Mouse (Mus musculus) E14TG2a.4 (cell line): ENCODE results near the gene Nectin1.

Experiments used
- H3K27me3 ChIP-seq: 2 replicates; pipeline ENCODE4 v1.6.1; 2014; ENCODE audit warnings: low read length, control low read depth; ENCODE audit not compliant: insufficient read depth
- H3K36me3 ChIP-seq: 2 replicates; pipeline ENCODE4 v1.6.1; 2014; ENCODE audit warnings: low read length, control low read depth; ENCODE audit not compliant: insufficient read depth
- H3K4me1 ChIP-seq: replicated peaks from 2 replicates; pipeline ENCODE4 v1.6.1; 2014; ENCODE audit warnings: low read depth, low read length, control low read depth
- H3K4me3 ChIP-seq: replicated peaks from 2 replicates; pipeline ENCODE4 v1.5.1; 2014; ENCODE audit warnings: mild to moderate bottlenecking, low read length
- H3K9me3 ChIP-seq: 2 replicates; pipeline ENCODE4 v1.6.1; 2014; ENCODE audit warnings: low read length, control low read depth
- CTCF ChIP-seq: conservative IDR thresholded peaks from 2 replicates; pipeline ENCODE4 v1.5.1; 2014; ENCODE audit warnings: low read length
- NANOG ChIP-seq: IDR thresholded peaks from 2 replicates; pipeline ENCODE4 v1.6.1; 2014; ENCODE audit warnings: borderline replicate concordance, low read length, mixed read lengths
- POU5F1 ChIP-seq: IDR thresholded peaks from 2 replicates; pipeline ENCODE4 v1.6.1; 2014; ENCODE audit warnings: low read length, borderline replicate concordance

Nectin1 gene

DNA sequence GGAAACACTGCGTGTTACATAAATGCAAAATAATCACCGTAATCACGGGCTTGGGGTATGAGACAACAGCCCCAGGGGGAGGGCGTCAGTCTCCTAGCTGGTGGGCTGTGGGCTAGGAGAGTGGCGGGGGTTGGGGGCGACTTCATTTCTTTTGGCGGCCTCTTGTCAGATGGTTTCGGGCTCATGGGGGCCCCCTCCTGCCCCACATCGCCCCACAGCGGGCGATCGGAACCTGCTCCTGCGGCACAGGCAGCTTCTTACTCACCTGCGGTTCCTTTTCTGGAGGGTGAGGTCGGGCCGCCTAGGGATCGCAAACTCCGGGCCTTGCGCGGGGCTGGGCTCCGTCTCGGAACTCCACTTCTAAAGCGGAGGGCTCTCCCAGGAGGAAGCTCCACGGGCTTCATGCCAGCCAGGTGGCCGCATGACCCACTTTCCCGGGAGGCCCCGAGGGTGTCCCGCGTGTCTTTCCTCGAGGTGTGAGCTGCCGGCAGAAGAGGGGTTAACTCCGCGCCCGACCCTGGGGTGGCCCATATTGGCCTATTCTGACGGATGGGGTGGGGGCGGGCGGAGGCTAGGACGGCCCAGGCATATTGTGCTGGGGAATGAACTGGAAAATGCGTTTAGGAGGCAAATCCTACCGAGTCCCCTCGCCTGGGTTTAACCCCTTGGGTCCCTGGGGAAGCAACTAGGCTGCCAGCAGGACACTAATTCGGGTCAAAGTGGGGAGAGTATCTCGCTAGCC lies 1.4 kb downstream of the Nectin1 start:
- Histone ChIP-seq H3K9me3 (no peaks in the 10 kb centered on the region), H3K36me3 (peaks cover 4% of the 10 kb centered on the region; the same call in 1 of the 2 replicates), H3K4me1 (peaks cover 88% of the 10 kb centered on the region), H3K27me3 (peaks cover 39% of the 10 kb centered on the region), H3K4me3 (peak overlapping the region; percentile 94)
- TF ChIP-seq POU5F1: no peak
- no peak for TF ChIP-seq NANOG
- TF ChIP-seq CTCF: no peak

- TF ChIP-seq POU5F1: no peak
- no peak for TF ChIP-seq NANOG
- TF ChIP-seq CTCF: no peak
- peak overlapping the region; percentile 94 for H3K4me3 ChIP-seq
- H3K9me3 ChIP-seq: no peaks in the 10 kb centered on the region
- peaks cover 9% of the 10 kb centered on the region; the same call in 1 of the 2 replicates for H3K36me3 ChIP-seq
- H3K27me3 ChIP-seq: peaks cover 39% of the 10 kb centered on the region
- peaks cover 88% of the 10 kb centered on the region for H3K4me1 ChIP-seq
Measured at GRCm38 (mm10) chr9:43745951-43746703, 2.3 kb downstream of the Nectin1 start.

DNA sequence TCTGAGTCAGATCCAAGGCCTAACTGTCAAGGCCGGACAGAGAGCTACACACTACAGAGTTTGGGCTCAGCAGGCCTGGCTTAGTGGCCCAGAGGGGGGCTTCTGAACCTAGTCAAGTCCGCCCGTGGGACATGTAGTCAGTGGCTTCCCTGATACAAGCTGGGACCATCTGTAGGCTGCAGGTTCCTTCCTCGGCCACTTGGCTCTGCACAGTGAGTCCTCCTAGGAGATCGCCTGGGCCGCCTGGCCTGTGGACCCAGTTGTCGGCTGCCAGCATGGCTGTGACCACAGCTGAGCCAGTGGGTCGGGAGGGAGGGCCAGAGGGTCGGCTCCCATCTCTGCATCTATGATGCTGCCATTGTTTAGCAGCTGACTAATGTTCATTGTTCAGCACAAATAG lies 3.9 kb downstream of the Nectin1 start:
- TF ChIP-seq CTCF: no peak
- no peak for TF ChIP-seq NANOG
- no peak for TF ChIP-seq POU5F1
- no peaks in the 10 kb centered on the region for H3K9me3 ChIP-seq
- H3K36me3 ChIP-seq: peaks cover 17% of the 10 kb centered on the region; the same call in 1 of the 2 replicates
- H3K4me3 ChIP-seq: 0 out of 2 replicates have a peak overlapping the region, but pooled peaks have one; percentile 10
- peaks cover 39% of the 10 kb centered on the region for H3K27me3 ChIP-seq
- peaks cover 75% of the 10 kb centered on the region for H3K4me1 ChIP-seq

DNA sequence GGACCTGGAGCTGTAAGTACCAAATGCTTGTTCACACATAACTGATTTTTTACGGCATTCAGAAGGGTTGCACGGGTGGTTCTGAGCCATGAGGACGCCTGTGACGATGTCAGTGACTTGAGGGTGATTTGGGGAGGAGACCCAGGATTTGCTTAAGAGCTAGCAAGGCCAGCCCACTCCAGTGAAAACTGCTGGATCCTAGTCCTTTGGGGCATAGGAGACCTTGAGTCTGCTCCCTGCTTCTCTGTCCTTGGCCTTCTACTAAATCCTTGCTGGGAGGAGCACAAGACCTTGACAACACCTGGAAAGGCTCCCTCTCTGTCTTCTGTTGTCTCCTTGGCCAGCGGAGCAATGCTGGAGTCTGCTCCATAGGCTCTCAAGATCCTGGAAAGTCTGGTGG lies 4.7 kb downstream of the Nectin1 start:
- TF ChIP-seq NANOG: no peak
- TF ChIP-seq CTCF: no peak
- TF ChIP-seq POU5F1: no peak
- H3K9me3 ChIP-seq: no peaks in the 10 kb centered on the region
- no peak overlapping the region for H3K4me3 ChIP-seq

GRCm38 (mm10) chr9:43750053-43750452 lies 6.3 kb downstream of the Nectin1 start:
- no peaks in the 10 kb centered on the region for H3K9me3 ChIP-seq
- peaks cover 17% of the 10 kb centered on the region; the same call in 1 of the 2 replicates for H3K36me3 ChIP-seq
- peak overlapping the region; percentile 60 for H3K4me3 ChIP-seq
- TF ChIP-seq CTCF (no peak), POU5F1 (no peak), NANOG (no peak)
- peaks cover 32% of the 10 kb centered on the region for H3K27me3 ChIP-seq
- peaks cover 78% of the 10 kb centered on the region for H3K4me1 ChIP-seq

More for the DNA sequence above, 4.7 kb downstream of the Nectin1 start:
- H3K4me1 ChIP-seq: peaks cover 69% of the 10 kb centered on the region
- peaks cover 39% of the 10 kb centered on the region for H3K27me3 ChIP-seq
- H3K36me3 ChIP-seq: peaks cover 17% of the 10 kb centered on the region; the same call in 1 of the 2 replicates

- TF ChIP-seq CTCF (no peak), NANOG (no peak), POU5F1 (no peak)
Measured at GRCm38 (mm10) chr9:43751111-43751510, 7.3 kb downstream of the Nectin1 start.

DNA sequence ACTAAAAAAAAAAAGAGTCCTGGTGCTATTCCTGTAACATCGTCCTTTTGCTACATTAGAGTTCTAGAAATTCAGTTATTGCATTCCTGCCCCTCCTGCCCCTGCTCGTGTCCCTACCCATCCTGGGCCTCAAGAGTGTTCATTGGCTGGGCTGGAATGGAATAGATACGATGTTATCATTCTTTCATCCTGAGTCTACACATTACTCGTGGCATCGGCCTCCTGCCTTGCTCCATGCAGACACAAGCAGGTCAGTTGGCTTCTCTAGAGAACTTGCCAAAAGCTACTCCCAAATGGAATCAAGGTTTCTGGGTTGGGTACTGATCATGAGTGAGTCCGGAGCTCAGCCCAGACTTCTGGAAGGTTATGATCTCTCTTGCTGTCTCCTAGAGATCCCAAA lies 9.7 kb downstream of the Nectin1 start:
- no peak overlapping the region for H3K4me3 ChIP-seq
- peaks cover 4% of the 10 kb centered on the region; the same call in 1 of the 2 replicates for H3K27me3 ChIP-seq
- no peaks in the 10 kb centered on the region for H3K9me3 ChIP-seq
- TF ChIP-seq CTCF (no peak), POU5F1 (no peak), NANOG (no peak)
- peaks cover 17% of the 10 kb centered on the region; the same call in 1 of the 2 replicates for H3K36me3 ChIP-seq
- H3K4me1 ChIP-seq: peaks cover 67% of the 10 kb centered on the region

More at GRCm38 (mm10) chr9:43751111-43751510, 7.3 kb downstream of the Nectin1 start:
- Histone ChIP-seq H3K9me3 (no peaks in the 10 kb centered on the region), H3K4me3 (no peak overlapping the region), H3K36me3 (peaks cover 17% of the 10 kb centered on the region; the same call in 1 of the 2 replicates), H3K4me1 (peaks cover 74% of the 10 kb centered on the region), H3K27me3 (peaks cover 21% of the 10 kb centered on the region)

- peaks cover 62% of the 10 kb centered on the region for H3K4me1 ChIP-seq
- peaks cover 13% of the 10 kb centered on the region; the same call in 1 of the 2 replicates for H3K36me3 ChIP-seq
- H3K9me3 ChIP-seq: no peaks in the 10 kb centered on the region
- H3K27me3 ChIP-seq: no peaks in the 10 kb centered on the region; the same call in 1 of the 2 replicates
- H3K4me3 ChIP-seq: no peak overlapping the region
- TF ChIP-seq NANOG: no peak
- no peak for TF ChIP-seq POU5F1
- TF ChIP-seq CTCF: no peak
Measured at GRCm38 (mm10) chr9:43754083-43754482, 10.3 kb downstream of the Nectin1 start.

DNA sequence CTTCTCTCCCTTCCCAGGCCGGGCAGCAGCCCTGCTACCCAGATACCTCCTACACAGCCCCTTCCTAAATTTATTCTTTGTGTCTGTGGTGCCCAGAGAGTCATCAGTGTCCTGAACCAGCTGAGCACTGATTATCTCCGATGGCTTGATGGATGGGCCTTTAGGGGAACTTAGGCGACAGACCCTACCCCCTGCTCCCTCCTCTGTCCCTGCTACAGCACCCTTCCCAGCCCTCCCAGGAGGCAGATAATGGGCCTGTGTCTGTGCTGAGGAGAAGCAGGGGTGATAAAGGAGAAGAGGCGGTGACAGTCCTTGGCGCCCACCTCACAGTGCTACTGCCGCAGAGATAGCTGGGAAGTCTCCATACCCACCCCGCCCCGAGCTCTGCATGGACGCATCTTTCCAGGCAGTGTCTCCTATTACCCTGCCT lies 11.0 kb downstream of the Nectin1 start:
- TF ChIP-seq CTCF (no peak), POU5F1 (no peak), NANOG (no peak)
- Histone ChIP-seq H3K27me3 (no peaks in the 10 kb centered on the region; the same call in 1 of the 2 replicates), H3K36me3 (peaks cover 13% of the 10 kb centered on the region; the same call in 1 of the 2 replicates), H3K4me3 (peak overlapping the region; percentile 43), H3K9me3 (no peaks in the 10 kb centered on the region), H3K4me1 (peaks cover 55% of the 10 kb centered on the region)
